Mouse (Mus musculus) megakaryocyte, embryonic 14.5 days (primary cell): ENCODE measurements around the gene Gm45717.

Experiments used
- FLI1 ChIP-seq: IDR thresholded peaks from 2 replicates; pipeline ENCODE4 v1.6.1; 2012; ENCODE audit warnings: low read length, inconsistent platforms, mixed read lengths
- GATA1 ChIP-seq: IDR thresholded peaks from 3 replicates; pipeline ENCODE4 v1.6.1; 2012; ENCODE audit warnings: mixed read lengths, low read length, inconsistent platforms, borderline replicate concordance

DNA sequence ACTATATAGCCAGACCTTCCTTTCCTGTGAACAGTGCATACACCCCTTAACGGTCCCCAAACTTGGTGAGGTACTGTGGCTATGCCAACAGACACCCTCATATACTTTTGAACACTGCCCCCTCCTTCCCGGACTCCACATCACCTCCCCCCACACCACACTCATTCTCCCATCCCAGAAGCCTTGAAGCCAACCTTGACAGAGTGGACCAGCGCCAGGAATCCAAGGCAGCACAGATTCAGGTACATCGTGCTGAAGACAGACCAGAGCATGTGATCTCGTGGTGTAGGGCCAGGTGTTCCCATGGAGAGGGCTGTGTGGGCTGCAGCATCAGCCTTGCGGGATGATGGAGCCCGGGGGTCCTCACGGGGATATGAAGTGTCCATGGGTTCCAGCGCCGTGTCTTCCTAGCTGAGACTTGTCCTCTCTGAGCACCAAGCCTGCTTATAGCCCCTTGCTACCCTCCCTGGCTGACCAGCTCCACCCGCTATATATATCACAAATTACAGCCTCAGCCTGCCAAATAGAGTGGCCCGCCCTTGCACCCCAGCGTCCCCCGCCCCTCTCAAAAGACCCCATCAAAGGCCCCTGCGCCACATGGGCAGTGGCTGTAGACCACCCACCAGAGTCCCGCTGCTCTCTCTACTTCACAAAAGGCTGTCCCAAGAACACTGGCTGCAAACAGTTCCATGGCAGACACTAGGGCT lies 5.8 kb downstream of the Gm45717 start, which contains the start of gene Ifitm5:
- TF ChIP-seq FLI1 (no peak), GATA1 (no peak)
